Mouse (Mus musculus): ENCODE data around the gene Acta1.

DNA sequence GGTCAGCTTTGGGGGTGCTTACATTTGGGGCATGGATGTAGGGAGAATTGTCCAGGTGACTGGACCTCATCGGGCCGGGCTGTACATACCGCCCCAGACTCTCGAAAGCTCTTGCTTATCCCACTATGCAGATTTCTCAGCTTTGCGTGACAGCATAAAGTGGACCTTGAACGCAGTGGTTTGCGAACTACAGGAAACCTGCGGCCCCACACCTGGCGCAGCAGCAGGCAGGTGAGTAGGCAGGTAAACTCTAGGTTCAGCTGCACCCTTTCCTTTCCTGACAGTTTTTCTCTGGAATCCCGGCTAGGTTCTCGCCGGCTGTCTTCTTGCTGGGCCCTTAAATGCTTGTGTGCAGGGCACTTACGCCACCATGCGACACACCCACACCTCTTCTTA is 1.8 kb upstream of the Acta1 start:
- TF ChIP-seq EP300 (IDR thresholded peaks at IDR 0.05) (no peak), CTCF (IDR thresholded peaks at IDR 0.05) (no peak)

All from lung, postnatal 0 days (tissue).